Mouse (Mus musculus): Measurements from ENCODE around the gene Cd83.

Cd83 gene

DNA sequence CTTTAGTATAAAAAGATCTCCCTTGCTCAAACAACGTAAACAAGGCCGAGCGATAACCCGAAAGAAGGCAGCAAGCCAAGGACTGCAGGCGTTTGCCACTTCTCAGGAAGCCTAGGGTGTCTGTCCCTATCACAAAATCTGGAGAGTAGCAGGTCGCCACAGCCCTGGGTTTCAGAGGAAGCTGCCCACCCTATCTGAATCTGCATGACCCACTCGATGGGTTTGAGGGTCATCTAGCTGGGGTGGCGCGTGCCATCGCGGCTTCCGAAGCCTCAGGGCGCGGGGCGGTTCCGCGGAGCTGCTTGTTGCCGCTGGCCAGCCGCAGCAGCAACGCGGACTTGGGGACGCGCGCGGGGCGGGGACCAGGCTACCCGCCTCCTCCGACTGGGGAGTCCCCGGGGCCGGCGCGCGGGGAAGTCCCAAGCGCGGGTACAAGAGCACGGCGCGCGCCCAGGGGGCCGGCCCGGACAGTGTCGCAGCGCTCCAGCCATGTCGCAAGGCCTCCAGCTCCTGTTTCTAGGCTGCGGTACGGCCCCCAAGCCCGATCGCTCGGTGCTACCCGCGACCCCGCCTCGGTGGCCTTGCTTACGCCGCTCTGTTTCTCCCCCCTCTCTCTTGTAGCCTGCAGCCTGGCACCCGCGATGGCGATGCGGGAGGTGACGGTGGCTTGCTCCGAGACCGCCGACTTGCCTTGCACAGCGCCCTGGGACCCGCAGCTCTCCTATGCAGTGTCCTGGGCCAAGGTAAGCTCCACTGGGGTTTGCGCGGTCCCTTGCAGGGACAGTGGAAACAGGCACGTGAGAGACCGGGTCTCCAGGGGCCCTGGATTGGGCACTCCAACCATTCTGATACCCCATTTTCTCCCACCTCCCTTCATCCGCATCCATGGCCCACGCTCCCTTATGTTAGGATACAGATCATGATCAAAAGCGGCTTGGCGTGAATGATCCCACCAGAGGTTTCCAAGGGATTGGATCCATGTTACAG lies at the start of gene Cd83:
Gene Cd83, plus strand, starts transcription at position 51 of the 987 bp plus-strand sequence.
- peak; percentile 56 for DNase-seq

DNA sequence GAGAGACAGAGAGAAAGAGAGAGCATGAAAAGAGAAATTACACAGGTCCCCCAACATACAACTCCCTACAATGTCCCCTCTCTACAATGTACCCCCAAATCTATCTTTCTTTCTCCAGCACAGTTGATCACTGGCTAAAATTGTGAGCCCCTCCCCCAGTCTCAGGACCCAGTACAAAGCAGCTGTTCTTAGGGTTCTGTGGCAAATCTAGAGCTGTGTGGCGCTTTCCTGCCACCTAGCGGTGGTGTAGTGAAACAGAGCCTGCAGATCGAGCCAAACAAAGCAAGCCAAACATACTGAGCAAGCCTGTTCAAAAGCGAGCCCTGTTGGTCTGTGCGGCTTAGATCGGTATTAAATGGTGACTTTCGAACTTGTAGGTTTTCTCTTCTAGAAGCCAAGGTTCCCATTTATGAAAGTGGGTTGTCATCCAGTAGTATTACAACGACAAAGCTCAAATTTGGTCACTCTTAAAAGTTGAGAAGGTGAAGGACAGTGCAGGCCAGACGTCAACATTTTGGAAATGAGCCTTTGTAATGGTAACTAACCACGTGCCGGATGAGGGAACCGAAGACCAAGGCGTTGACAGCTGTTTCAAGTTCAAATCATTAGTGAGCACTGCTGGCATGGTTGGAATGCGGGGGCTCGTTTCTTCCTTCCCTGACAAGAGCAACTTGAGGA lies 44.8 kb upstream of the Cd83 start:
- peak; percentile 79 for DNase-seq

DNA sequence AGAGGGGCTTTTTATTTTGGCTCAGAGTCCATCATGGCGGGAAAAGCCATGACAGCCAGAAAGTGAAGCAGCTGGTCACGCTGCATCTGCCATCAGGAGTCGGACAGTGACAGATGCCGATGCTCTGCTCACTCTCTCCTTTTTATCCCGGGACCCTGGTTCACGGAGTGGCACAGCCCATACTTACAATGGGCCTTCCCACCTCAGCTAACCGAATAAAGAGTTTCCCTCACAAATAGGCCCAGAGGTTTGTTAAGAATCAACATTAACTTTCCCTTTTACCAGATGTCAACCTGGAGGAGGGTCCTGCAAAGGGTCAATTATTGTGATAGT lies 44.3 kb upstream of the Cd83 start:
- no peak for DNase-seq

DNA sequence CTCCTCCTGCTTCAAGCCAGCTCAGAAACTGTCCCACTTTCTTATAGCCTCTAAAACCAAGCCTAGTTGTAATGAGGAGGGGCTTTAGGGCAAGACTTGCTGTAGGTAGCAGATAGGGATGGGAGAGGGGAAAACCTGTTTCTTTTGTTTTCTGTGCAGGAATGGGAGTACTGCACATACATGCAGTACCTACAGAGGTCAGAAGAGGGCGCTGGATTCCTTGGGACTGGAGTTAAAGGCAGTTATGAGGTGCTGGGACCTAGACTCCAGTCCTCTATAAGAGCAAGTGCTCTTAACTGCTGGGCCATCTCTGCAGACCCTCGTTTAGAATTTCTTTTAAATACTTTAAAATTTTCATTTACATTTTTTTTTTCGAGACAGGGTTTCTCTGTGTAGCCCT lies 41.9 kb upstream of the Cd83 start:
- no peak for DNase-seq

DNA sequence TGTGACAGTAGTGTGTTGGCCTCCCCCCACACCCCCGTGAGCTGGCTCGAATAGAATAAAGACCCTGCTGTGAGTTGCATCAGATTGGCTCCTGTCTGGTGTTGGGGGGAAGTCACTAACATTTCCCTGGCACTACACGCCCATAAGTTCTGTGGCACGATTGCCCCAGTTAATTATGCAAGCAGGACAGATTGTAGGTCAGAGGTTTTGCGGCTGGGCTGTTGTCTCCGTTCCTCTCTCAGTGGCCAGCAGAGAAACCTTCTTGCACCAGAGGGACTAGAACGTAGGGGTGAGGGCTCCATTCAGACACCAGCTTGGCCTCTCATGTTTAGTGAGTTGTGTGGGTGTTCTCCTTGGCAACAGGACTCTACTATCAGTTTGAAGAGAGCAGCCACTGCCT lies 40.3 kb upstream of the Cd83 start:
- no peak for DNase-seq

DNA sequence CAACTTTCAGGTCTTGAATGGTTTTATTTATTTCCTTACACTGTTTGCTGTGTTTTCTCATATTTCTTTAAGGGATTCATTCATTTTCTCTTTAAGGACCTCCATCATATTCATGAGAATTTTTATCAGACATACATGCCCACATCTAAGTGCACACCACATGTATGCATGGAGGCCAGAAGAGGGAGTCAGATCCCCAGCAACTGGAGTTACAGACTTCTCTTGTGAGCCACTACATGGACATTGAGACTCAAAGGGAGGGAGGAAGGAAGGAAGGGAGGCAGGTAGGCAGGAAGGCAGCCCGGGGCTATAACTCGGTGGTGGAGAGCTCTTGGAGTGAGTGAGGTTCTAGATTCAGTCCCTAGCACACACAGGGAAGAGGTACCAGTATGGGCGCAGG lies 34.3 kb upstream of the Cd83 start:
- no peak for DNase-seq

DNA sequence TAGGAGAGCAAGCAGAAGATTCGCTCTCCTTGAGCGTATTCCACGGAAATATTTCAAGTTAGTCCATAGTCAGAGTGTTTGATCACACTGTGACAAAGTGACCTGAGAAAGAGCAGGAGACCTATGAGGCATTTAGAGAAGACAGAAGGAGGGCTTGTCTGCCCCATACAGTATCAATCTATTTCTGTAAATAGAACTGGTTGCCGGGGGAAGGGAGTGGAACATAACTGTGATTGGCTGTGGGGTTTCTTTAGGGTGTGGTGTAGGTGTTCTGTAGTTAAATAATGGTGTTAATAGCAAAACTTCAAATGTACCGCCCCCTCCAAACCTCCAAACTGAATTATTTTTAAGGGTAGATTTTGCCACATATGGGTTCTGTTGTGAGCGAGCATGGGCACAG lies 33.6 kb upstream of the Cd83 start:
- no peak for DNase-seq

DNA sequence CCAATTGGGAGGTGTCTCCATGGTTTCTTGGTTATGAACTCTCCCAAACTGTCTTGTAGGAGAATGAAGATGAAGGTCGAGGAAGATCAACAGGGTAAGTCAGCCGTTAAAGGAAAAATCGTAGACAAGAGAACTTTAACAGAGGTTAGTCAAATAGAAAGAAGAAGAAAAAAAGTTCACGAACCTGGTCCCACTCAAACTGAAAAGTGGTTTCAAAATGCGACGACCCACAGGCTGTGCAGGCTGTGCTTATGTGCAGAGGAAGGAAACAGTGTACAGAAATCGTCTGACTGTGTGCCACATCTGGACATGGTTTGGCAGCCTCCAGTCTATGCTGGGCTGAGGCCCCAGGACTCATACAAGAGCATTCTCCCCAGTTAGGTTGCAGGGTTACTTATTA lies 32.2 kb upstream of the Cd83 start:
- no peak for DNase-seq

DNA sequence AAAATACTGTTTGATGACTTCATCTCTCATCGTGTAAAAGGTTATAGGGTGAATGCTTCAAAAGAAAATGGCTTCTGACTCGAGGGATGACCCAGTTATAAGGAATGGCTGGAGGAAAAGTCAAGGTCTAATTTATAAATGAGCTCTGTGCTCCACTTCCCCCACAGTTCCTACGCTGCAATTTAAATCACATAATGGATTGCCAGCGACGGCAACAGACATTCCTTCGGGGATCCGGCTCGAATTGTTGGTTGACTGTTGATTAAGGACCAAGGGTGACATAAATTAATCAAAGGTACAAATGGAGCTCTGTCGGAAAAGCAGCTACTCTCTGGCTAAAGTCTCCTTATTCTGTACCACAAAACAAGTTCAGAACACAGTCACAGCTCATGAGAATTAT lies 30.9 kb upstream of the Cd83 start:
- DNase-seq = no peak

DNA sequence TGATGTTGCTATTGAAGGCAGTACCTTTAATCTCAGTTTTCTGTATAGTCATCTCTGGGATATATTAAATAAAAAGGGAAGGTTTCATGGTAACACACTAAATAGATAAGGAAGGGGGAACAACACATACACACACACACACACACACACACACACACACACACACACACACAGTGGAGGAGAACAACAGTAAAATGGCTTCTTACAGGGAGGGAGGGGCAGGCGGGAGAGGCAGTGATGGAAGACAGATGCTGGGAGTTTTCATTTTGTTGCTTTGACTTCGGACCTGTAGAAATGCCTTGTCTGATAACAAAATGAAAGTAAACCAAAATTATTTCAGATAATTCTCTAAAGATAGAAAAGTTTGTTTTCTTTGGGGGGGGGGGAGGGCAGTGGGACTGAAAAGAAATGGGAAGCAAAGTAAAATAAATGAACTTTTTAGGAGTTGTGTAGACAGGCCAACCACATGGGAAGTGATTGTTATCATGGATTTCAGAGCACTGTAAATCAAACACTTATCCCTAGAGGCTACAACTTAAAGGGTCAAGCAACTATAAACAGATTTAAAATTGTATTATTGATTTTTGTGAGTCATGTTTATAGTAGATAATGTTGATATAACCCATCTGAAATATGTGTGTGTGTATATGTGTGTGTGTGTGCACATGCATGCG lies 30.0 kb upstream of the Cd83 start:
- no peak for DNase-seq

DNA sequence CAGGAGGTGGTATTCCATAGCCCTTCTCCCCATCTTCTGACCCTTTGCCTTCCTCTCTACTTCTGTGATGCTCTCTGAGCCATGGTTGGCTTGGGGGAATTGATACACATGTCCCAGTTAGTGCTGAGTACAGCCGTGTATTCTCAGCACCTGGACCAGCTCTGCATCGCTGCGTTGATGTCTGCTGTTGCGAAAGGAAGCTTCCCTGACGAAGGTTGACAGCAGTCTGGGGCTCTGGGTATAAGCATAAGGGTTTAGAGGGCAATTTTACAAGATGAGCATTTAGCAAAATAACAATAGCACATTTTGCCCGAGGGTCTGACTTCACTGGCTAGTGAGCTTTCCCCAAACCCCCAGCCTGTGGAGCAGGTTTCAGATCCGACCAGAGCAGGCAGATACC lies 29.0 kb upstream of the Cd83 start:
- DNase-seq = no peak

DNA sequence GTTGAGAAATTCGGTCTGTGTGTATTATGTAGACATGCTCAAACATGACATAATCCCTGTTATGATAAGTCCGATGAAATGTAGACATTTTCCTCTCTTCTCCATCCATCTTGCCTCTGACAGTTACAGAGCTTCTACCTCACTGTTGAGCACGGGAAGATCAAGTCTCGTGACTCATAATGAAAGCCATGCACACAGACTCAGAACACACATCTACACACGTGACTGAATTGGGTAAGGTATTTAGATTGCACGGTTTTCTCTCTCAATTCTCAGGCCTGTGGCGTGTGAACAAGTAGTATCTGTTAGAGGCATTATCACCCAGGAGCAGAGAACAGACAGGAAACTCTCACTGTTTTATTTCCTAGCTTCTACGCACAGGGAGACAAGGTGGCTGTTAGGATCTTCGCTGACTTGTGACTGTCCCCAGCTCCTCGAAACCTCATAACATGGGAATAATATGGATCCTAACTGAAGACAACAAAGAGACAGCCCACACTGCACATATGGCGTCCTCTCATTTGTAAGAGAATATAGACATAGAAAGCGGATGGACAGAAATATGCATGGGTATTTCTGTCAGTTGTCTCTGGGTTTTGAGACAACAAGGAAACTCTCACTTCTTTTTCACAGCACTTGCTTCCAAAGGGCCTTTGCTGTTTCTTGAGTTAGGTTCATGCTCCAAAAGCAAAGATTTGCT lies 23.3 kb upstream of the Cd83 start:
- no peak for DNase-seq

DNA sequence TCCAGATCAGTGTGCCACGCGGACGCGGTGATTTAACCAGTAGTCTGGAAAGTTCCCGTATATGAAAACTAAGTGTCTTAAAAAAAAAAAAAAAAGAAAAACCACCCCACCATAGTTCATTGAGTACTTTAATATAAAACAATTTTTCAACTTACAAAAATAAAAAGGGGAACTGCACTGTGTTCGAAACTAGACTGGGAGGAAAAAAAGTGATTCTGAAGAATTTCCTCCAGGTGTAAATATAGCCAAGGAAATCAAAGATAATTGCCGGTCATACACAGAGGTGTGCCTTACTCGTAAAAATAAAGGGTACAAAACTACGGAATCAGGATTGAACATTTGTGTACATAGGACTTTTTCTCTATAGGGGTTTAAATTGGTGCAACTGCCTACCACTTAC lies 21.7 kb upstream of the Cd83 start:
- DNase-seq = no peak

DNA sequence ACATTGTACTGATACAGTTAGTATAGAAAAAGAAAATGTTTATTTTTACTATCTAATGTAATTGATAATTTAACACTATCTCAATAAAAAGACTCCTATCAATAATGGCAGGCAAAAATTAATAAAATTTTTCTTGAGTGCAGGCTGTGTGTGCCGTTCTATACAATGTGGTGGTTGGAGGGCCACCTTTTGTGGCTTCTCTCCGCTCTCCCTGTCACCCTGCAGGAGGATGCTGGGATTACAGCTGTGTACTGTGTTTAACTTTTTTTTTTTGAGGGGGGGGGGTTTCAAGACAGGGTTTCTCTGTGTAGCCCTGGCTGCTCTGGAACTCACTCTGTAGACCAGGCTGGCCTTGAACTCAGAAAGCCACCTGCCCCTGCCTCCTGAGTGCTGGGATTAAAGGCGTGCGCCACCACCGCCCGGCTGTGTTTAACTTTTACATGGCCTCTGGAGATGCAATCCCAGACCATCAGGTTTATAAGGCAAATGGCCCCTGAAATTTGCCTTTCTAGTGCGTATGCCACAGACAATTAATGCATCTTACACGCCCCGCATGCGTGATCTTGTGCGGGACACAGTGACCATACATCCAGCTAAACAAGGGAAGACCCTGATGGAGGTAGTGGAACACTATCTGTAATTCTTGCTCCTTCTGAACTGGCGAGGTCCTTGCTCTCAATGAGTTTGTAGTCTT lies 21.1 kb upstream of the Cd83 start:
- DNase-seq = no peak

DNA sequence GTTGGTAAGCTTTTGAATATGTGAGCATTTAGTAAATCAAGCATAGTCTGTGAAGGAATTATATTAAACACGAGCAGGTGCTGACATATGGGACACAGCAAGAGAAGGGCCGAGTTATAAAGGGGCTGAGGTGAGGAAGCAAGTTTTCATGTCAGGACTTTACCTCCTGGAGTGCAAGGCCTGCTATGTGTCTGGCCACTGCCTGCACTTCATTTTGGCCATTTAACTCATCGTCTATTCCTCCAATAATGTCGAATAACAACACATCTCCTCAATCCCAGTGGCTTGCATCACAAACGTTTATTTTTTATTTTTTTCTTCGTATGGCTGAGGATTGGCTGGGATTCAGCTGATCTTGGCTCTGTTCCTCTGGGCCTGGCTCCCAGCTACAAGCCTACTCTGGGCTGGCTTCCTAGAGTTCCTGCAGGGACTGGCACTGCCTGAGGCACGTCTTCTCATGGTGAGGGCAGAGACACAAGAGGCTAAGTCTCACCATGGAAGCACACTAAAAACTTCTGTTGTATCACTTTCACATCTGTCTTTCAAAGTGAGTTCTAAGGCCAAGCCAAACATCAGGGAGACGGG lies 20.5 kb upstream of the Cd83 start:
- DNase-seq = peak; percentile 79

DNA sequence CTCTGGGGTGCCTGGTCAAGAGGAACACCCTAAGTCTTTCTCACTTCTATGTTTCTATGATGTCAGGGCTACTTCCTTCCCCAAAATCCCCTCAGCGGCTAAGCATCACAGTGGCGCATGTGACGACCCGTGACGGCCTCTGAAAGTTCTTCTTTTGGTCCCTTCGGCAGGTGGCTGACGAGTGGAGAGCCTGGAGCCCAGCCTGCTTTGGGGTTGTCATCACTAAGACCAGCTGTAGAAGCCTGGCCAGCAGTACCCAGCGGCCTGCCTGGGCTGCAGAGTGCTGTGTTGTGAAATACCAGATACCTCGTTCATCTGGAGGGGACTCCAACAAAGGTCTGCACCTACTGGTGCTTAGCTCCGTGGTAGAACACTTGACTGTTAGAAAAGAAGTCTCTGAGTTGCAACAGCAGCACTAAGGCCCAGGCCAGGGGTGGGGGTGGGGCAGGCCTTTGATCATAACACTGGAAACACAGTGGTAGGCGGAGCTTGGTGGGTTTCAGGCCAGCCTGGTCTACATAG lies 19.2 kb upstream of the Cd83 start:
- no peak for DNase-seq

DNA sequence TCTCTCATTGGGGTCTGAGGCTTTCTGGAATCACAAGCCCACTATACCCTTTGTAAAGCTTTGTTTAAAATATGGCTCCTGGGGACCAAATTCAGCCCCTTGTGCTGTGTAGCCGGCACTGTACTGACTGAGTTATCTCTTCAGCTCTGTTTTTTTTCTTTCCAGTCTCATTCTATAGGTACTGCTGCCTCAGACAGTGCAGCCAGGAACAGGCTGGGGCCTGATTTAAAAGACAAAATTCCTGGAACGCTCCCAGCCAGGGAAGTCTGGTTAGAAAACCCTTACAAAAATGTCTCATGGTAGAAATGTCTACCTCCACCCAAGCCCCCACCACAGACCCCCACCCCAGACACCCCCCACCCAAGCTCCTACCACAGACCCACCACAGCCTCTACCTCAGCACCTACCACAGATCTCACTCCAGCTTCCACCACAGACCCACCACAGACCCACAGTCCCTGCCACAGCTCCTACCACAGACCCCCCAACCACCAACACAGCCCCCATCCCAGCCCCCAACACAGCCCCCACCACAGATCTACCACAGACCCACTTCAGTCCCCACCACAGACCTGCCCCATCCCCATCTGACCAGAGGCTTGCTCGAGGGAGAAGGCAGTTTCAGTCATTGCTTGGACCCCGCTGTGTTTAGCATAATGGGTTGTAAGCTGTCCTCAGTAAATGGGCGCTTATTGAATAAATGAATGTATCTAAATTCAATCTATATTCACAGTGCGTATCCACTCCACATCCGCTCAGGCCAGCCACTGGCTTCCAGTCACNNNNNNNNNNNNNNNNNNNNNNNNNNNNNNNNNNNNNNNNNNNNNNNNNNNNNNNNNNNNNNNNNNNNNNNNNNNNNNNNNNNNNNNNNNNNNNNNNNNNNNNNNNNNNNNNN lies 17.5 kb upstream of the Cd83 start:
- no peak for DNase-seq

DNA sequence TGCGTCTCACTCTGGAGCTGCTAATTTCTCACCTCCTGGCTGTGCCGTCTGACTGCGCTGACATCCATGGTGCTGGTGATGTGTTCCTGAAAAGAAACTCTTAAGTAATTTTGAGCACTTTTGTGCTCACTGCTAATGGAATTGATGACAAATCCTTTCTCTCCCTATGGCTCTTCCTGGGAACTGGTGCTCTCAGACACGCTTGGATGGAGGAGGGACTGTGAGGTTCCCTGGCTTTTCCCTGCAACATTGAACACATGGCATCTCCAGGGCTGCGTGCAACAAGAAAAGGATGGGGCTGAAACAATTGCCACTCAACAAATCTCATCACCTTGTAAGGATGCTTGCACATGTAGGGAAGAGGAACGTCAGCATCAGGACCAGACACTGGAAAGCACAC lies 11.6 kb upstream of the Cd83 start:
- DNase-seq = no peak

DNA sequence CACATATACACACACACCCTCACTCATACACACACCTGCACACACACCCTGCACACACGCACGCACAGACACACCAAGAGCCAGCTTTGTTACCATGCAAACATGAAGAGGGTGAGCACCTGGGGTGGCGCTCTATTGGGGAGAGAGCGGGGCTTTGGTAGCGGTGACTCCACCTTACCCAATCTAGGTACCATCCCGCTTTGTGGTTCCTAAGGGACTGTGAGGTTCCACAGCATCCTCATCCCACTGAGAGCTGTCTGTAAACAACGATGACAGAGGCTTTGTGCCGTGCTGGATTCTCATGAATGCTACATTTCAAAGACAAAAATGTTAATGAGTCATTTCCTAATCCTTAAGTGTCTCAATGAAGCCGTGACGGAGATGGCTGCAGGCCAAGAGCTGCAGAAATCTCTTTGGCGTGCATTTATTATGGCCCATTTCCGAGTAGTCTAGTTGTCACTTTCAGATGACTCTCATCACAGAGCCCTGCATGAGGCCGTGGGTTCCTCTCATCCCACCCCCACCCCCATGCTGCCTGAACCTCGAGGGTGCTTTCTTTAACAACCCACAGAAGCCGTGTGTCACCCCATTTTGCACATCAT lies 10.5 kb upstream of the Cd83 start:
- no peak for DNase-seq
